Mouse (Mus musculus): Measurements from ENCODE around the gene Aplf. TPM values are rescaled to one million over a fixed set of nuclear protein-coding genes. Genes with fewer than 3 reads are reported as not detected.

The Aplf gene
- polyA plus RNA-seq, 1 experiment from 2014 or later: 14.7 TPM

DNA sequence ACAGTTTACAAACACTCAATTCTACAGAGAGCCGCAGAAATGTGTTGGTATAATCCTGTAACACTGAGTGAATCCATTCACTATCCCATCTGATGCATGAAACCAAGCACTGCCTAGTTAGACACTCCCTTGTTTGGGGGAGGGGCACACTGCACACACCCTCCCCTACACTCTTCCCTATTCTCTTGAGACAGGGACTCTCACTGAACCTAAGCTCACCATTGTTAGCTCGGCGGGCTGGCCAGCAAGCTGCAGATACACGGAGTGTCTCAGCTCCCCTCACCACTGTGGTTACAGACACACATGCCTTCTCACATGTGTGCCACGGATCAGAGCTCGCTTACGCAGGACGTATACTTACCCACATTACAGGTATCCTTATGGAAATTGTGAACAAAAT lies 4.2 kb downstream of the Aplf start:
- Histone ChIP-seq H3K27ac (replicated peaks) (no peak overlapping the region), H3K36me3 (0 out of 2 replicates have a peak, but pooled peaks cover 3% of the 10 kb centered on the region), H3K4me3 (replicated peaks) (no peak overlapping the region), H3K4me2 (replicated peaks) (no peak overlapping the region), H3K9me3 (replicated peaks) (no peaks in the 10 kb centered on the region), H3K4me1 (peaks cover 15% of the 10 kb centered on the region), H3K9ac (no peak overlapping the region), H3K27me3 (no peaks in the 10 kb centered on the region)
- 76% methylated on average over 8 of the region's 8 CpGs for WGBS
- ATAC-seq (ENCODE audit: insufficient number of reproducible peaks, low FRiP score, low TSS enrichment, low read depth): no peak

DNA sequence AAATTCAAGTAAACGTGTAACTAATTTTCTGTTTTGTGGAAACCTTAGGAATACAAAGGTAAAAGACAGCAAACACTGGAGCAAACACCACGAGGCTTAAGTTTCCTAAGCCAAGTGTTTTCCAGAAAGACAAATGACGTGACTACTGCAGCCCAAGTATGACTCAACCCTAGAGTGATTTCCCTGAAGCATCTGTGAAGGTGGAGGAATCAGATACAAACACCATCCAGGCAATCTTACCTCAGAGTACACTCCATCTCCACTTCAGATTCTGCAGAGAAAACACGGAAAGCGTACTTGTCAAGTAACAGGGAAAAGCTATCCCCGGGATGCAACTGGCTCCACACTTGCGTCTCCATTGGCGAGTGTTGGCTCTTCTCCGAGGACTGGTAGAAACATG lies 8.5 kb downstream of the Aplf start:
- Histone ChIP-seq H3K27ac (replicated peaks) (no peak overlapping the region), H3K27me3 (no peaks in the 10 kb centered on the region), H3K4me1 (no peaks in the 10 kb centered on the region), H3K4me3 (replicated peaks) (no peak overlapping the region), H3K36me3 (0 out of 2 replicates have a peak, but pooled peaks cover 3% of the 10 kb centered on the region), H3K9ac (no peak overlapping the region), H3K4me2 (replicated peaks) (no peak overlapping the region), H3K9me3 (replicated peaks) (no peaks in the 10 kb centered on the region)
- no peak for ATAC-seq (ENCODE audit: insufficient number of reproducible peaks, low FRiP score, low TSS enrichment, low read depth)
- 90% methylated on average over 9 of the region's 9 CpGs for WGBS

DNA sequence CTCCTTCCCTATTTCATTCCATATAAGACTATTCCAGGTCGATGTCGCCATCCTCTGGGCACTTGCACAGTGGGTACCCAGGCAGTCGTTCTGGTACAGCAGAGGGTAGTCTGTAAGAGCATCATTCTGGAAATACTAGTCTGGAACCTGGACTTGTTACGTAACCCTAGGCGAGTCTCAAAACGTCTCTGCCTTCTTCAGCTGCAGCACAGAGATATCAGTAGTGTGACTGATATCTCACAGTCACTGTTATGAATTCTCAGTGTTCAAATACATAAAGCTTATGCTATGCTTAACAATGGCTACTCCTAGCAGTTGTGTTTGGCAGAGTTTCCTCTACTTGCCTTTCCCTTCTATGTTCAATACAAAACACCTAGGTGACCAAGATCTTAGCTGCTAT lies 9.8 kb downstream of the Aplf start:
- Histone ChIP-seq H3K27me3 (no peaks in the 10 kb centered on the region), H3K4me2 (replicated peaks) (no peak overlapping the region), H3K4me3 (replicated peaks) (no peak overlapping the region), H3K36me3 (0 out of 2 replicates have a peak, but pooled peaks cover 3% of the 10 kb centered on the region), H3K4me1 (no peaks in the 10 kb centered on the region), H3K9me3 (replicated peaks) (no peaks in the 10 kb centered on the region), H3K27ac (replicated peaks) (no peak overlapping the region), H3K9ac (no peak overlapping the region)
- 69% methylated on average over 6 of the region's 6 CpGs for WGBS
- ATAC-seq (ENCODE audit: insufficient number of reproducible peaks, low FRiP score, low TSS enrichment, low read depth): no peak

DNA sequence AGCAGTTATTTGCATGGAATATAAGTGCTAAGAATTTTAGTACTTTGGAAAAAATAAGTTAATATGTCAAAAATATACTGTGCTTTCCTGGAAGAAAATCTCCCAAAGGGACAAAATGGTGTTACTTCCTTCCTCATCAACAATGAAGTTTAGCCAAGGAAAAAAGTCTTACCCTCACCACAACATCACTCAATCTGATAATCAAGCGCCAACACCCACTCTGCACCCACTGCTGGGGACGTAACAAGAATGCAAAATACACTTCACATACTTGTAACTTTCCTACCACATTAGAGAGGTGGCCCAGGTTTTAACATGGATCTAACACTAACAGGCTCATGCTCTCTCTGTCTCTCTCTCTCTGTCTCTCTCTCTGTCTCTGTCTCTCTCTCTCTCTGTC lies 10.3 kb downstream of the Aplf start:
- no peak overlapping the region for H3K4me3 ChIP-seq (replicated peaks)

DNA sequence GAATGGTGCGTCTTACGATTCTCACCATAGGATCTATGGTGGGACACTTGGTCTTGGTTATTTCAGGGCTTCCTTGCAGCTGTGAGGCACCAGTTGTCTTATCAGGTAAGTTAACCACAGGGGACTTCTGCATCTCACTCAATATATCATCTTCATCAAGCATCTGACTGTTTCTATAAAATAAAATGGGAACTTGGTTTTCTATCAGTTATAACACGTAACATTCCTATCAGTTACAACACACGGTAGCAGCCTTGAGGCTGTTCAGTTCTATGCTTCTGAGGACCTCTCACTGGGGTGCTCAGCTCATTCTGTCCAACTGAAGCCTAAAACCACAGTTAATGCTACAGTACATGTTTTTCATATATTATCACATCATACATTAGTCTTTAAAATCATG lies 13.2 kb downstream of the Aplf start:
- Histone ChIP-seq H3K36me3 (0 out of 2 replicates have a peak, but pooled peaks cover 8% of the 10 kb centered on the region), H3K4me3 (replicated peaks) (no peak overlapping the region), H3K27me3 (no peaks in the 10 kb centered on the region), H3K27ac (replicated peaks) (no peak overlapping the region), H3K9ac (no peak overlapping the region), H3K9me3 (replicated peaks) (no peaks in the 10 kb centered on the region), H3K4me2 (replicated peaks) (no peak overlapping the region), H3K4me1 (no peaks in the 10 kb centered on the region)
- no peak for ATAC-seq (ENCODE audit: insufficient number of reproducible peaks, low FRiP score, low TSS enrichment, low read depth)
- 91% methylated on average over 4 of the region's 4 CpGs for WGBS

More for the DNA sequence above, 10.3 kb downstream of the Aplf start:
- WGBS: 85% methylated on average over 2 of the region's 2 CpGs
- H3K4me1 ChIP-seq: no peaks in the 10 kb centered on the region
- H3K4me2 ChIP-seq (replicated peaks): no peak overlapping the region
- no peaks in the 10 kb centered on the region for H3K27me3 ChIP-seq
- H3K36me3 ChIP-seq: 0 out of 2 replicates have a peak, but pooled peaks cover 3% of the 10 kb centered on the region
- H3K27ac ChIP-seq (replicated peaks): no peak overlapping the region
- no peak overlapping the region for H3K9ac ChIP-seq
- no peak for ATAC-seq (ENCODE audit: insufficient number of reproducible peaks, low FRiP score, low TSS enrichment, low read depth)
- H3K9me3 ChIP-seq (replicated peaks): no peaks in the 10 kb centered on the region

DNA sequence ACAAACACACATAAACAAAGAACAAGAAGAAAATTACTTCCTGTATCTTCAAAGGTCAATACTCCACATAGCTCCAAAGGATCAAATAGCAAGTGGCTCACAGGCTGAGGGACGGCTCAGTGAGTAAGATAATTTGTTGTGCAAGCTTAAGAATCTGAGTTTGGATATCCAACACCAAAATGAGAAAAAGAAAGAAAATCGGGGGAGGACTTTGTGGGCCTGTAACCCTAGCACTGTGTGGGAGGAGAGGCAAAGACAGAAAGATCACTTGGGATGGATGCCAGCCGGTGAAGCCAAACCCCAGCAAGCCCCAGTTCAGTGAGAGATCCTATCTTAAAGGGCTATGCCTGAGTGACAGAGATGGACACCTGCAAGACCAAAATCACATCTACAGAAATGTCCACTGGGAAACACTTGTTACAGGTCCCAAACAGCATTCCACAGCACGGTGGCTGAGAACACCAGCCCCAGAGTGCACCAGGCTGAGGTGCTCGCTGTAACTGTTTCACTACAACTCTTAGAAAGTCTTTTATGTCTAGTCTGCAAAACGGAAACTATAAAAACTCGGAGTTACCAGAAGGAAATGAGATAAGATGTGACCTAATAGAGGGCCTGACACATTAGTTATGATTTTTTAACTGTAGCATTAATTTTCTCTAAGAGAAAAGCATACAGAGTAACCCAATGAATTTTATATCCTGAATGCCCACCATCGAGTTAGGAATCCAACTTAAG lies 17.9 kb downstream of the Aplf start:
- Histone ChIP-seq H3K4me2 (replicated peaks) (no peak overlapping the region), H3K9ac (no peak overlapping the region)

DNA sequence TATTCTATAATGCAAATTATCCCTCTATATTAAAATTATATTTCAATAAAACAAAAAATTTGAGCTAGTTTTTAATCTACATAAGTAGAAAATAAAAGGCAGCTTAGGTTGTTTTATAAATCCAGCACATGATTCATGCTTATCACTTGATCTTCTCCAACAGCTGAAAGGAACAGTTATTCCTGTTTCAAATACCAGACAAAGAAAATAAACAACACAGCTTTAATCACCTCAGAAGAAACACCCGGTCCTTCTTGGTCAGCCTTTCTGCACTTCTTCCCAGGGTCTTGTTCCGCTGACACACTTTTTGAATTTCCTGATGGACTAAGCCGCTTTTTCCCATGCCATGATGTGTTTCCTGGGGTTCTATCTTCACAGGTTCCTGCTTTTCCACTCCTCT lies 18.5 kb downstream of the Aplf start:
- no peaks in the 10 kb centered on the region for H3K27me3 ChIP-seq
- no peak for ATAC-seq (ENCODE audit: insufficient number of reproducible peaks, low FRiP score, low TSS enrichment, low read depth)
- H3K4me2 ChIP-seq (replicated peaks): no peak overlapping the region
- H3K9ac ChIP-seq: no peak overlapping the region
- 58% methylated on average over 3 of the region's 3 CpGs for WGBS
- no peaks in the 10 kb centered on the region for H3K4me1 ChIP-seq
- H3K27ac ChIP-seq (replicated peaks): no peak overlapping the region
- 0 out of 2 replicates have a peak, but pooled peaks cover 8% of the 10 kb centered on the region for H3K36me3 ChIP-seq
- H3K9me3 ChIP-seq (replicated peaks): no peaks in the 10 kb centered on the region
- H3K4me3 ChIP-seq (replicated peaks): no peak overlapping the region

More for the DNA sequence above, 17.9 kb downstream of the Aplf start:
- Histone ChIP-seq H3K9me3 (replicated peaks) (no peaks in the 10 kb centered on the region), H3K36me3 (0 out of 2 replicates have a peak, but pooled peaks cover 8% of the 10 kb centered on the region), H3K27me3 (no peaks in the 10 kb centered on the region), H3K4me3 (replicated peaks) (no peak overlapping the region), H3K27ac (replicated peaks) (0 out of 2 replicates have a peak overlapping the region, but pooled peaks have one; percentile 14), H3K4me1 (no peaks in the 10 kb centered on the region)
- ATAC-seq (ENCODE audit: insufficient number of reproducible peaks, low FRiP score, low TSS enrichment, low read depth): no peak
- WGBS: 55% methylated on average over 8 of the region's 8 CpGs

DNA sequence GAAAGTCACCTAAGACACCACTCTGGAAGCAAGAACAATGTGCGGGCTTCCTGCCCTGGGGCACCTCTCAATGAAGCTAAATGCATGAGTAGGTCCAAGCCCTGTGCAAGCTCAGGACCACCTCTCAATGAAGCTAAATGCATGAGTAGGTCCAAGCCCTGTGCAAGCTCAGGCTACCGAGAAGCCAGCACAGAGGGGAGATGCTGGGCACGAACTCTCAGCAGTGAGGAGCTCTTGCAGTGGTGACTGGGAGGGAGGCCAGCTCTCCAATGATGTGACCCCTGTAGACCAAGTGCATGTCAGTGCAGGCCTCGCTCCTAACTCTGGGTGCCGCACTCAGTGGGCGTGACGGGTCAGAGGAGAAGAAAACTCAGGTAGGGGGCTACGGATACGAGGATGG lies 19.3 kb downstream of the Aplf start:
- no peaks in the 10 kb centered on the region for H3K27me3 ChIP-seq
- 0 out of 2 replicates have a peak, but pooled peaks cover 8% of the 10 kb centered on the region for H3K36me3 ChIP-seq
- ATAC-seq (ENCODE audit: insufficient number of reproducible peaks, low FRiP score, low TSS enrichment, low read depth): no peak
- no peak overlapping the region for H3K27ac ChIP-seq (replicated peaks)
- WGBS: 97% methylated on average over 9 of the region's 9 CpGs
- no peaks in the 10 kb centered on the region for H3K9me3 ChIP-seq (replicated peaks)
- H3K4me1 ChIP-seq: no peaks in the 10 kb centered on the region
- no peak overlapping the region for H3K9ac ChIP-seq
- H3K4me3 ChIP-seq (replicated peaks): no peak overlapping the region
- no peak overlapping the region for H3K4me2 ChIP-seq (replicated peaks)

DNA sequence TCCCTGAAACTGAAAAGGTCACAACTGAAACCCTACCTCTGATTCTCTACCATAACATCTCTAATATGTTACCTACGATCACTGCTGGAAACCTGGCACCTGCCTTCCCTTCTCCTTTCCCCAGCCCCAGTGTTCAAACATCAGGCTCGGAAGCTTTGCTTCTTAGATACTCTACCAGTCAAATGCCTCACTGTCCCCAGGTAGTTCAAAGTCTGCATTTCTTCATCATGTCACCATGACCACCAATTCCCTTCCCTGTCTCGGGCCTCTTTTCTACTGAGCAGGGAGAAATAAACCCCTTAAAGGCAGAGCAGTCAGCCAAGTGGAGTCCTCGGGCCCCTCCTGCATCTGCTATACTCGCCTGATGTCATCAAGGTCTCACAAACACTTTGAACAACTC lies 20.2 kb downstream of the Aplf start:
- no peak overlapping the region for H3K27ac ChIP-seq (replicated peaks)
- H3K4me2 ChIP-seq (replicated peaks): no peak overlapping the region
- no peaks in the 10 kb centered on the region for H3K9me3 ChIP-seq (replicated peaks)
- no peaks in the 10 kb centered on the region for H3K4me1 ChIP-seq
- H3K9ac ChIP-seq: no peak overlapping the region
- 0 out of 2 replicates have a peak, but pooled peaks cover 8% of the 10 kb centered on the region for H3K36me3 ChIP-seq
- H3K4me3 ChIP-seq (replicated peaks): no peak overlapping the region
- H3K27me3 ChIP-seq: no peaks in the 10 kb centered on the region
- no peak for ATAC-seq (ENCODE audit: insufficient number of reproducible peaks, low FRiP score, low TSS enrichment, low read depth)
- WGBS: 85% methylated on average over 5 of the region's 5 CpGs

DNA sequence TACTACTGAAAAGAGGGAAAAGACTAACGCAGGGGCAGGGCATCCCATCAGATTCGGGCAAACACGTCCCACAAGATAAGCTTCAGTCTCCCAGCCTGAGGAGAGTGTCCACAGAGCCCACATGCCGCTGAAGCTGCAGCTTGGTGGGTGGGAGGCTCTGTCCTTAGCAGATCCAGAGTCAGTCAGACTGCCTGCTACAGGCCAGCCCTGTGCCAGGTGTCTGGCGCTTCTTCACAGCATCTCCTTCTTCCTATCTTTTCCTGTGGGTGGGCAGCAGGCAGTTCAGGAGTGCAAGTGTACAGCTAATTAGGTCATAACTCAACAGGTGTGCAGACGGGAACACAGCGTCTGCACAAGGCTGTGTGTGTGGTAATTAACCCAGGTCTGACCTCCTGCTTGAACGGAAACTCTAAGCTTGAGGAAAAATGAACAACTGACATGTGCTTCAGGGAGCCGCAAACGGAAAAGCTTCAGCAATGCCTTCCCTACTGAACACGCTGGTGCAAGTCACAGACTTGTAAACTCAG lies 33.8 kb downstream of the Aplf start:
- WGBS: 50% methylated on average over 11 of the region's 11 CpGs
- Histone ChIP-seq H3K4me3 (replicated peaks) (no peak overlapping the region), H3K4me2 (replicated peaks) (no peak overlapping the region), H3K9ac (no peak overlapping the region), H3K4me1 (0 out of 2 replicates have a peak, but pooled peaks cover 4% of the 10 kb centered on the region), H3K36me3 (0 out of 2 replicates have a peak, but pooled peaks cover 5% of the 10 kb centered on the region), H3K27me3 (no peaks in the 10 kb centered on the region), H3K9me3 (replicated peaks) (no peaks in the 10 kb centered on the region), H3K27ac (replicated peaks) (no peak overlapping the region)
- no peak for ATAC-seq (ENCODE audit: insufficient number of reproducible peaks, low FRiP score, low TSS enrichment, low read depth)

DNA sequence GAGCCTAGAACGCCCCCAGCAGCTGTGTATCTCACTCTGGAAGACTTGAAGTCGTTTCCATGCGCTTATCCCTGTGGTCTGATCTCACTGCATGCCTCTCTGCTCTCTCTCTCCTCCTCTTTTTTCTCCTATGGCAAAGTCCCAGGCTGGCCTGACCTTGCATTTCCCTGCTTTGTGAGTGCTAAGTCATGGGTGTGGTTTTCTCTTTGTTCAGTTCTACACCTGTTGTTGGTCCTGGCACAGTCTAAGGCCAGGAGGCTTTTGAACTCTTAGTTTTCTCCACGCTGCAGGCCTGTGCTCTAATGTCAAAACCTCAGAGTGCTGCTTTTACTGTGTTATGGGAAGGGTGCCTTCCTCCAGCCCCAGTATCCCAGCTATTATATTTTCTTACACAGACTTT lies 39.8 kb downstream of the Aplf start:
- no peaks in the 10 kb centered on the region for H3K9me3 ChIP-seq (replicated peaks)
- H3K4me3 ChIP-seq (replicated peaks): no peak overlapping the region
- H3K4me1 ChIP-seq: no peaks in the 10 kb centered on the region
- H3K9ac ChIP-seq: no peak overlapping the region
- no peaks in the 10 kb centered on the region for H3K36me3 ChIP-seq
- no peak overlapping the region for H3K4me2 ChIP-seq (replicated peaks)
- no peak for ATAC-seq (ENCODE audit: insufficient number of reproducible peaks, low FRiP score, low TSS enrichment, low read depth)
- WGBS: 66% methylated on average over 4 of the region's 4 CpGs
- H3K27me3 ChIP-seq: no peaks in the 10 kb centered on the region
- no peak overlapping the region for H3K27ac ChIP-seq (replicated peaks)
